ENCODE assay signal across 8 mouse cellular contexts in genomic region chr6:88486893-88487292, GRCm38 (mm10). TPM values are rescaled to one million over a fixed set of nuclear protein-coding genes. Genes with fewer than 3 reads are reported as not detected.
DNase-seq lines count a peak whose midpoint lies in the region; ATAC-seq and TF ChIP-seq lines count a peak whose summit lies in the region.

No protein-coding gene starts in this region.

- no peak overlapping the region for H3K4me3 ChIP-seq in liver, adult 2 months (ENCODE audit: insufficient read depth, low read depth, low read length)
- H3K4me3 ChIP-seq in liver, embryonic 11.5 days (ENCODE audit: low read depth, low read length), result no peak overlapping the region
- H3K4me3 ChIP-seq in forebrain, embryonic 14.5 days (ENCODE audit: low read depth, low read length), result no peak overlapping the region
- H3K4me3 ChIP-seq in lung, embryonic 14.5 days (ENCODE audit: low read depth, low read length), result no peak overlapping the region

- 77% methylated on average over 8 of the region's 8 CpGs for WGBS in liver, adult 2 months
- 87% methylated on average over 8 of the region's 8 CpGs for WGBS in liver, embryonic 11.5 days
- 75% methylated on average over 8 of the region's 8 CpGs for WGBS in forebrain, embryonic 14.5 days
- 84% methylated on average over 8 of the region's 8 CpGs for WGBS in lung, embryonic 14.5 days

- no peaks in the 10 kb centered on the region for H3K27me3 ChIP-seq in liver, adult 2 months (ENCODE audit: control insufficient read depth, insufficient read depth, low read length)
- no peaks in the 10 kb centered on the region for H3K27me3 ChIP-seq in liver, embryonic 11.5 days (replicated peaks; ENCODE audit: control insufficient read depth, insufficient read depth, low read length)
- no peaks in the 10 kb centered on the region for H3K27me3 ChIP-seq in forebrain, embryonic 14.5 days (replicated peaks; ENCODE audit: control insufficient read depth, insufficient read depth, low read length)
- no peaks in the 10 kb centered on the region for H3K27me3 ChIP-seq in lung, embryonic 14.5 days (ENCODE audit: insufficient read depth, low read length)

- ATAC-seq in liver, embryonic 11.5 days (replicated peaks; ENCODE audit: low FRiP score), result no peak
- 0 out of 2 replicates have a peak, but pooled peaks have one; percentile 47 for ATAC-seq in forebrain, embryonic 14.5 days
- ATAC-seq in lung, embryonic 14.5 days (ENCODE audit: insufficient read depth), result no peak; the same call in 1 of the 2 replicates
- ATAC-seq in activated CD4-positive, CD25-positive, alpha-beta regulatory T cell, adult 4 months, result no peak

- H3K4me1 ChIP-seq in liver, adult 2 months (ENCODE audit: control insufficient read depth, insufficient read depth, low read length), result peaks cover 5% of the 10 kb centered on the region; the same call in 1 of the 2 replicates
- 0 out of 2 replicates have a peak, but pooled peaks cover 2% of the 10 kb centered on the region for H3K4me1 ChIP-seq in liver, embryonic 11.5 days (replicated peaks; ENCODE audit: control insufficient read depth, insufficient read depth, low read length)
- H3K4me1 ChIP-seq in forebrain, embryonic 14.5 days (ENCODE audit: control insufficient read depth, insufficient read depth, low read length), result no peaks in the 10 kb centered on the region
- H3K4me1 ChIP-seq in lung, embryonic 14.5 days (ENCODE audit: insufficient read depth), result no peaks in the 10 kb centered on the region

- no peak for TF ChIP-seq POLR2A in liver, adult 2 months (IDR thresholded peaks at IDR 0.05; ENCODE audit: extremely low read depth, insufficient read depth, low read length)

- H3K79me2 ChIP-seq in liver, adult 2 months (ENCODE audit: control insufficient read depth, insufficient read depth, low read length), result no peaks in the 10 kb centered on the region

- H3K9me3 ChIP-seq in liver, embryonic 11.5 days (ENCODE audit: control insufficient read depth, low read length), result no peaks in the 10 kb centered on the region
- H3K9me3 ChIP-seq in forebrain, embryonic 14.5 days (replicated peaks; ENCODE audit: control insufficient read depth, low read length), result no peaks in the 10 kb centered on the region
- no peaks in the 10 kb centered on the region for H3K9me3 ChIP-seq in lung, embryonic 14.5 days (ENCODE audit: low read depth, low read length)

- no peak for DNase-seq in liver, adult 2 months (ENCODE audit: extremely low read depth, low read depth, low spot score)
- DNase-seq in liver, embryonic 11.5 days (ENCODE audit: low spot score), result no peak
- DNase-seq in adrenal gland, postnatal 36 days, result peak; percentile 57 to 77
- peak; percentile 80 for DNase-seq in forebrain, embryonic 14.5 days (ENCODE audit: low spot score)
- peak; percentile 59 to 66 for DNase-seq in kidney, postnatal 25 days
- peak; percentile 72 for DNase-seq in lung, embryonic 14.5 days
- DNase-seq in right cerebral cortex, postnatal 10 days (ENCODE audit: low spot score in 2 of 2), result peak; percentile 90 to 91

- peak; percentile 44 for TF ChIP-seq CTCF in liver, adult 2 months (IDR thresholded peaks at IDR 0.05; ENCODE audit: low read depth, low read length)
- peak; percentile 64 for TF ChIP-seq CTCF in lung, embryonic 14.5 days (IDR thresholded peaks at IDR 0.05; ENCODE audit: low read depth)

- H3K9ac ChIP-seq in liver, adult 2 months (ENCODE audit: low read depth, low read length), result no peak overlapping the region
- no peak overlapping the region for H3K9ac ChIP-seq in liver, embryonic 11.5 days (ENCODE audit: low read depth, low read length)
- H3K9ac ChIP-seq in forebrain, embryonic 14.5 days (ENCODE audit: low read length), result no peak overlapping the region
- H3K9ac ChIP-seq in lung, embryonic 14.5 days, result no peak overlapping the region

- H3K4me2 ChIP-seq in liver, embryonic 11.5 days, result no peak overlapping the region
- H3K4me2 ChIP-seq in forebrain, embryonic 14.5 days (ENCODE audit: low read length), result no peak overlapping the region
- no peak overlapping the region for H3K4me2 ChIP-seq in lung, embryonic 14.5 days

- no peak overlapping the region for H3K27ac ChIP-seq in liver, adult 2 months (replicated peaks; ENCODE audit: insufficient read depth, low read depth, low read length)
- no peak overlapping the region for H3K27ac ChIP-seq in liver, embryonic 11.5 days (ENCODE audit: low read depth, low read length)
- no peak overlapping the region for H3K27ac ChIP-seq in forebrain, embryonic 14.5 days (ENCODE audit: low read depth, low read length)
- no peak overlapping the region for H3K27ac ChIP-seq in lung, embryonic 14.5 days (ENCODE audit: low read depth)

- H3K36me3 ChIP-seq in liver, adult 2 months (ENCODE audit: control insufficient read depth, insufficient read depth, low read length), result peaks cover 18% of the 10 kb centered on the region
- H3K36me3 ChIP-seq in liver, embryonic 11.5 days (ENCODE audit: control insufficient read depth, insufficient read depth, low read length), result peaks cover 56% of the 10 kb centered on the region
- H3K36me3 ChIP-seq in forebrain, embryonic 14.5 days (ENCODE audit: control insufficient read depth, insufficient read depth, low read length), result peaks cover 68% of the 10 kb centered on the region
- peaks cover 82% of the 10 kb centered on the region for H3K36me3 ChIP-seq in lung, embryonic 14.5 days (ENCODE audit: insufficient read depth)

RNA-seq across cellular contexts. Expression of gene Ruvbl1, which starts 21.7 kb away (rescaled TPM):
- 17.5 and 21.1 TPM in 2 replicates for total RNA-seq in liver, adult 2 months (2014; rRNA removed)
- 13.9 and 14.0 TPM in 2 replicates for polyA plus RNA-seq in liver, adult 2 months (2012; rRNA removed)
- polyA plus RNA-seq in liver, embryonic 11.5 days (2014; fragmentation: Nextera tagmentation; extraction: Ambion mirVana), result 212 and 235 TPM in 2 replicates
- 10 to 100 TPM; 32.4 to 35.2 TPM for total RNA-seq in adrenal gland, postnatal 36 days (2021)
- polyA plus RNA-seq in forebrain, embryonic 14.5 days (2014; fragmentation: Nextera tagmentation; extraction: Ambion mirVana), result 145 and 146 TPM in 2 replicates
- 153 and 163 TPM in 2 replicates for polyA plus RNA-seq in lung, embryonic 14.5 days (2014; fragmentation: Nextera tagmentation; extraction: Ambion mirVana)
- 10 to 100 TPM; 52.0 to 75.2 TPM for polyA plus RNA-seq in activated CD4-positive, CD25-positive, alpha-beta regulatory T cell, adult 4 months (2017; shearing (Covaris generic))

RNA-seq across cellular contexts. Expression of gene Sec61a1, which starts 31.8 kb away (rescaled TPM):
- total RNA-seq in liver, adult 2 months (2014; rRNA removed), result 145 and 183 TPM in 2 replicates
- polyA plus RNA-seq in liver, adult 2 months (2012; rRNA removed), result 255 and 340 TPM in 2 replicates
- 214 and 233 TPM in 2 replicates for polyA plus RNA-seq in liver, embryonic 11.5 days (2014; fragmentation: Nextera tagmentation; extraction: Ambion mirVana)
- total RNA-seq in adrenal gland, postnatal 36 days (2021), result 100 to 1,000 TPM; 214 to 229 TPM
- 131 and 146 TPM in 2 replicates for polyA plus RNA-seq in forebrain, embryonic 14.5 days (2014; fragmentation: Nextera tagmentation; extraction: Ambion mirVana)
- polyA plus RNA-seq in lung, embryonic 14.5 days (2014; fragmentation: Nextera tagmentation; extraction: Ambion mirVana), result 241 and 249 TPM in 2 replicates
- 100 to 1,000 TPM; 183 to 192 TPM for polyA plus RNA-seq in activated CD4-positive, CD25-positive, alpha-beta regulatory T cell, adult 4 months (2017; shearing (Covaris generic))

RNA-seq across cellular contexts. Expression of gene Eefsec, which starts 40.6 kb away (rescaled TPM):
- total RNA-seq in liver, adult 2 months (2014; rRNA removed), result 23.7 and 27.3 TPM in 2 replicates
- polyA plus RNA-seq in liver, adult 2 months (2012; rRNA removed), result 39.2 and 42.8 TPM in 2 replicates
- polyA plus RNA-seq in liver, embryonic 11.5 days (2014; fragmentation: Nextera tagmentation; extraction: Ambion mirVana), result 46.1 and 46.7 TPM in 2 replicates
- total RNA-seq in adrenal gland, postnatal 36 days (2021), result 10 to 100 TPM; 13.1 to 19.4 TPM
- 30.5 and 33.1 TPM in 2 replicates for polyA plus RNA-seq in forebrain, embryonic 14.5 days (2014; fragmentation: Nextera tagmentation; extraction: Ambion mirVana)
- polyA plus RNA-seq in lung, embryonic 14.5 days (2014; fragmentation: Nextera tagmentation; extraction: Ambion mirVana), result 44.6 and 48.2 TPM in 2 replicates
- 10 to 100 TPM; 28.4 to 30.5 TPM for polyA plus RNA-seq in activated CD4-positive, CD25-positive, alpha-beta regulatory T cell, adult 4 months (2017; shearing (Covaris generic))

Comparison
In these comparisons a context has a peak if more than half of its experiments do, and no peak if none do; other contexts are left out.
1. DNase-seq: peak in adrenal gland, postnatal 36 days (2 of 2), forebrain, embryonic 14.5 days (single experiment), kidney, postnatal 25 days (2 of 2), lung, embryonic 14.5 days (single experiment) and right cerebral cortex, postnatal 10 days (2 of 2); none in liver, adult 2 months (single experiment) and liver, embryonic 11.5 days (single experiment).